Mouse (Mus musculus) thymus, adult 2 months (tissue): ENCODE results near the gene Lamb2.

Experiments
- CTCF ChIP-seq: fragments of 200-500 bp; IDR thresholded peaks from 2 replicates; pipeline ENCODE4 v1.5.1; 2012; ENCODE audit warnings: mild to moderate bottlenecking, control low read depth, low read length, moderate library complexity, borderline replicate concordance; ENCODE audit not compliant: control insufficient read depth, poor library complexity, insufficient read depth; ENCODE audit errors: extremely low read depth
- POLR2A ChIP-seq: fragments of 200-500 bp; IDR thresholded peaks from 2 replicates; pipeline ENCODE4 v1.6.1; 2012; ENCODE audit warnings: mild to moderate bottlenecking, low read length, control low read depth, moderate library complexity; ENCODE audit not compliant: control insufficient read depth, poor library complexity, insufficient read depth; ENCODE audit errors: extremely low read depth

DNA sequence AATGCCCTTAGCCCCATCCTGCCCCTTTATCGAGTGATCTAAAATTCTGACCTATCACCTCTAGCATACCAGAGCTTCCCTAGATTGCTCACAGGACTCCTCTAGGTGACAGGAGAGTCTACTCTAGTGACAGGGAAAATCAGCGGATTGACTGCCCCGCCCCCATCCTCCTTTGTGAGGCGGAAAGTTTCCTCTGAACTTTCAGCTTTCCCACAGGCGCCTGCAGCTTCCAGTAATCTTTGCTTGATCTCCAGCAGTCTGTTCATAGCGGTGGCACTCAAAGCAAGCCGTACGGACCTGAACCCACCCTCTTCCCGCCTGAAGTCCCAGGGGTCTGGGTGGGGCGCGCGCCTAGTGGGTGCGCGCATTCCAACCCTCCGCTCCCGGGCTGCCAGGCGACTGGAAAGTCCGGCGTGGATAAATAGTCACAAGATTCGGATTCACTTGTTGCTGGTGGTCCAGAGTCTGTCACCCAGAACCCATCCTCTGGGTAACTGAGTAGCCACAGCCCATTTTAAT lies 839 bp upstream of the Lamb2 start:
- TF ChIP-seq CTCF (no peak), POLR2A (no peak)
